Mouse (Mus musculus): ENCODE measurements around the gene Neurl3. TPM values are rescaled to one million over a fixed set of nuclear protein-coding genes. Genes with fewer than 3 reads are reported as not detected.

Gene Neurl3
- total and polyA plus RNA-seq, 2 experiments = 3.3 to 5.3 TPM

DNA sequence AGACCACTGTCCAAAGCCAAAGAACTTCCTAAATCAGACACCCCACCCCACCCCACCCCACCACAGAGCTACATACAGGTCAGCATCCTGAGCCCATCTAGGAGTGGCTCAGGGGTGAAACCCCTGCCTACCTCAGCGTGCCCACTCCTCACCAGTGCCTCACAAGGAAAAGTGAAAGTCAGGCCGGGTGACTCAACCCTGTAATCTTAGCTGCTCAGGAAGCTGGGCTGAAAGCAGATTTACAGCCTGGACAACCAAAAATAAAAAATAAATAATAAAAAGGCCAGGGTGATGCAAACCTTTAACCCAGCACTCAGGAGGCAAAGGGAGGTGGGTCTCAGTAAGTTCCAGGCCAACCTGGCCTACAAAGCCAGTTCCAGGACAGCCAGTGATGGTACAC is 38.6 kb downstream of the Neurl3 start:
- peaks cover 40% of the 10 kb centered on the region for H3K79me2 ChIP-seq (ENCODE audit: control insufficient read depth, insufficient read depth, low read length)
- peaks cover 14% of the 10 kb centered on the region for H3K36me3 ChIP-seq (ENCODE audit: control insufficient read depth, insufficient read depth, low read length)
- H3K27ac ChIP-seq (replicated peaks; ENCODE audit: insufficient read depth, low read depth, low read length) = no peak overlapping the region
- no peak overlapping the region for H3K9ac ChIP-seq (ENCODE audit: low read depth, low read length)
- WGBS = 83% methylated on average over 2 of the region's 2 CpGs
- no peak for DNase-seq (ENCODE audit: extremely low read depth, low read depth, low spot score)
- no peak overlapping the region for H3K4me3 ChIP-seq (ENCODE audit: insufficient read depth, low read depth, low read length)
- no peaks in the 10 kb centered on the region for H3K27me3 ChIP-seq (ENCODE audit: control insufficient read depth, insufficient read depth, low read length)
- TF ChIP-seq POLR2A (IDR thresholded peaks at IDR 0.05; ENCODE audit: extremely low read depth, insufficient read depth, low read length) = no peak
- H3K4me1 ChIP-seq (ENCODE audit: control insufficient read depth, insufficient read depth, low read length) = no peaks in the 10 kb centered on the region; the same call in 1 of the 2 replicates

DNA sequence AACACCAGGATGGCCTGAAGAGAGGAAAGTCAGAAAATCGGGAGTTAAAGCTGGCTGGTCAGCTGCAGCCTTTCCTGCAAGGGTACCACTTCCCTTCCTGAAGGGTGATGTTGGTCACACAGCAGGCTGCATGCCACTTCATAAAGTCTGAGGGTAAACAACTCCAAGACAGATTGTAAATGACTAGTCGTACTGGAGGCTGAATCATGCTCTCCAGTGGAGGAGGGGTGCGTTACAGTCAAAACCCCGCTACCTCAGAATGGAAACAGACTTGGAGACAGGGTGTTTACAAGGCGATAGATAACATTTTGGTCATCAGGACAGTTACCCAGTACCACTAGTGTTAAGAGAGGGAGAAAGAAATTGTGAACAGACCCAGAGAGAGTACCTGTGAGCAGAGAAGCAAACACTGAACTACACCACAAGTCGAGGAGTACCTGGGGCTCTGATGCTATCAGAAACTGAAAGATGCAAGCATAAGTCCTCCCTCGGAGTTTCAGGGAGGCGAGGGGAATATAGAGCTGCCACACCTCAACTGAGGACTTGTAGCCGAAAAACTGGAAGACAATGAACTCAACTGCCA is 39.3 kb downstream of the Neurl3 start:
- no peak for DNase-seq (ENCODE audit: extremely low read depth, low read depth, low spot score)
- H3K9ac ChIP-seq (ENCODE audit: low read depth, low read length) = no peak overlapping the region

DNA sequence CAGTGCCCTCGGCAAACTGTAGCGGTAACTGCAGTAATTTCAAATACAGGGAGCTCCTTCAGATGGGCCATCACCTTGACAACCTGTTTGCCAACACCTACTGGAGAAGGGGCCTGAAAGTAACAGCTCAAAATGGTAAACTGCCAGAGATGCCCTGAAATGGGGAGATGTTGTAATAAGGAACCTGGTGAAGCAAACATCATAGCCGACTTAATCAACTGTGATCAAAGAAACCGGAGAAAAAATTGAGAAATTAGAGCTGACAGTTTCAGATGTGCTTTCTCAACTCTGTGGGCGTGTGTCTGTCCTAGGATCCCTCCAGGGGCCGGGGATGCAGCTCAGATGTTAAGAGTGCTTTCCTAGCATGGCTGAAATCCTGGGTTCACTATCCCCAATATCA is 41.3 kb downstream of the Neurl3 start:
- Histone ChIP-seq H3K9ac (ENCODE audit: low read depth, low read length) (no peak overlapping the region), H3K4me1 (ENCODE audit: control insufficient read depth, insufficient read depth, low read length) (no peaks in the 10 kb centered on the region; the same call in 1 of the 2 replicates), H3K36me3 (ENCODE audit: control insufficient read depth, insufficient read depth, low read length) (peaks cover 28% of the 10 kb centered on the region), H3K4me3 (ENCODE audit: insufficient read depth, low read depth, low read length) (no peak overlapping the region), H3K27me3 (ENCODE audit: control insufficient read depth, insufficient read depth, low read length) (no peaks in the 10 kb centered on the region), H3K79me2 (ENCODE audit: control insufficient read depth, insufficient read depth, low read length) (peaks cover 19% of the 10 kb centered on the region; the same call in 1 of the 2 replicates), H3K27ac (replicated peaks; ENCODE audit: insufficient read depth, low read depth, low read length) (no peak overlapping the region)
- no peak for DNase-seq (ENCODE audit: extremely low read depth, low read depth, low spot score)
- 74% methylated on average over 6 of the region's 6 CpGs for WGBS
- TF ChIP-seq POLR2A (IDR thresholded peaks at IDR 0.05; ENCODE audit: extremely low read depth, insufficient read depth, low read length) = no peak
- TF ChIP-seq CTCF (IDR thresholded peaks at IDR 0.05; ENCODE audit: low read depth, low read length) = no peak

More for the DNA sequence above, 39.3 kb downstream of the Neurl3 start:
- Histone ChIP-seq H3K27me3 (ENCODE audit: control insufficient read depth, insufficient read depth, low read length) (no peaks in the 10 kb centered on the region), H3K79me2 (ENCODE audit: control insufficient read depth, insufficient read depth, low read length) (peaks cover 34% of the 10 kb centered on the region; the same call in 1 of the 2 replicates), H3K36me3 (ENCODE audit: control insufficient read depth, insufficient read depth, low read length) (peaks cover 18% of the 10 kb centered on the region), H3K4me3 (ENCODE audit: insufficient read depth, low read depth, low read length) (no peak overlapping the region), H3K4me1 (ENCODE audit: control insufficient read depth, insufficient read depth, low read length) (no peaks in the 10 kb centered on the region; the same call in 1 of the 2 replicates), H3K27ac (replicated peaks; ENCODE audit: insufficient read depth, low read depth, low read length) (no peak overlapping the region)
- WGBS = 79% methylated on average over 9 of the region's 9 CpGs
- TF ChIP-seq POLR2A (IDR thresholded peaks at IDR 0.05; ENCODE audit: extremely low read depth, insufficient read depth, low read length) = no peak
- TF ChIP-seq CTCF (IDR thresholded peaks at IDR 0.05; ENCODE audit: low read depth, low read length) = no peak

DNA sequence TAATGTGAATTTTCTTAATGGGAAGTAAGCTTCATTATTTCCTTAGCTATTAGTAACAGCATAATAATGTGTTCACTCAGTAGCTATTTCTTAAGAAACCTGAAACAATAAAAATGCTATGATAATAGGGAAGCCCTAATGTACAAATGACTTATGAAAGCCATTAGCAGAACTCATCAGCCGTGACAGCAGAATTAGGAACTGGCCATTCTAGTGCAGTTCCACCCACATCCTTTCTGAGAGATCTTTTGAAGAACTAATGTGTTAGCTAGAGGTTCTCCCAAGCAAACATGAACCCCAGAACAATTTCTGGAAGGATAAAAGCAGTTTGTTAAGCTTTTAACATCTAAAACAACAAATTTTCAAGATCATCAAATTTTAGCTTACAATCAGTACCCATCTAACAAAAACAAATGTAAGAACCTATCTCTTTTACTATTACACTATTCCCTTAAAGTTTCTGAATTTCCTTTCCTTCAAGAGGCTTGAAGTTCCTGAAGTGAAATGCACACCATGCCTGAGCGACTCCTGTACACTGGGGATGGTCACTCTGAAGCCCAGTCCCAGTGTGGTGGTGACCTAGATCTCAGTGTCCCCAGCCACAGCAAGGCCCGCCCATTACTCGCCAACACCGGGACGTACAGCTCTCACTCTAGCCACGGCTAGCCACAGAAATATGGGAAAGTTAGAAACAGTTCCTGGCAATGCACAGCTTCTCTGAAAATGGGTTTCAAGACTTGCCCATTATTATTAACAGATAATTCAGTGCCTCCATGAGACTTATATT is 43.4 kb downstream of the Neurl3 start:
- no peak overlapping the region for H3K27ac ChIP-seq (replicated peaks; ENCODE audit: insufficient read depth, low read depth, low read length)
- H3K36me3 ChIP-seq (ENCODE audit: control insufficient read depth, insufficient read depth, low read length) = peaks cover 42% of the 10 kb centered on the region
- H3K27me3 ChIP-seq (ENCODE audit: control insufficient read depth, insufficient read depth, low read length) = no peaks in the 10 kb centered on the region
- DNase-seq (ENCODE audit: extremely low read depth, low read depth, low spot score) = no peak
- no peaks in the 10 kb centered on the region; the same call in 1 of the 2 replicates for H3K4me1 ChIP-seq (ENCODE audit: control insufficient read depth, insufficient read depth, low read length)
- 88% methylated on average over 7 of the region's 7 CpGs for WGBS
- no peak for TF ChIP-seq CTCF (IDR thresholded peaks at IDR 0.05; ENCODE audit: low read depth, low read length)
- no peak for TF ChIP-seq POLR2A (IDR thresholded peaks at IDR 0.05; ENCODE audit: extremely low read depth, insufficient read depth, low read length)
- no peak overlapping the region for H3K4me3 ChIP-seq (ENCODE audit: insufficient read depth, low read depth, low read length)
- H3K79me2 ChIP-seq (ENCODE audit: control insufficient read depth, insufficient read depth, low read length) = peaks cover 7% of the 10 kb centered on the region; the same call in 1 of the 2 replicates
- no peak overlapping the region for H3K9ac ChIP-seq (ENCODE audit: low read depth, low read length)

DNA sequence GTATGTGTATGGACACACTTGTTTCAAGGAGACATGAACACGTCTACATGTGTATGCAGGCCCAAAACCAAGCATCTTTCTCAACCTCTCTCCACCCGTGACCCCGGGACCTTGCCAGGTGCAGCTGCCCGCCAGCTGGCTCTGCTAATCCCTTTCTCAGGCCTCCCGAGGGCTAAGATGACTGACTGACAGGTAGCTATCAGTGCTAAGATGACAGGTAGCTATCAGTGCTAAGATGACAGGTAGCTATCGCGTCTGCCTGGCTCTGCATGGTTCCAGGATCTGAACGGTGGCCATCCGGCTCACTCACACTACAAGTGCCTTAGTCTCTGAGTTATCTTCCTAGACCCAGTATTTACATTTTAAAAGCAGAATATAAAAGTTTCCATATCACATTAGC is 46.0 kb downstream of the Neurl3 start:
- Histone ChIP-seq H3K36me3 (ENCODE audit: control insufficient read depth, insufficient read depth, low read length) (peaks cover 51% of the 10 kb centered on the region), H3K9ac (ENCODE audit: low read depth, low read length) (no peak overlapping the region), H3K27ac (replicated peaks; ENCODE audit: insufficient read depth, low read depth, low read length) (no peak overlapping the region), H3K79me2 (ENCODE audit: control insufficient read depth, insufficient read depth, low read length) (peaks cover 3% of the 10 kb centered on the region; the same call in 1 of the 2 replicates), H3K27me3 (ENCODE audit: control insufficient read depth, insufficient read depth, low read length) (no peaks in the 10 kb centered on the region), H3K4me3 (ENCODE audit: insufficient read depth, low read depth, low read length) (no peak overlapping the region), H3K4me1 (ENCODE audit: control insufficient read depth, insufficient read depth, low read length) (no peaks in the 10 kb centered on the region)
- 68% methylated on average over 9 of the region's 9 CpGs for WGBS
- no peak for TF ChIP-seq POLR2A (IDR thresholded peaks at IDR 0.05; ENCODE audit: extremely low read depth, insufficient read depth, low read length)
- no peak for TF ChIP-seq CTCF (IDR thresholded peaks at IDR 0.05; ENCODE audit: low read depth, low read length)
- peak; percentile 14 for DNase-seq (ENCODE audit: extremely low read depth, low read depth, low spot score)

DNA sequence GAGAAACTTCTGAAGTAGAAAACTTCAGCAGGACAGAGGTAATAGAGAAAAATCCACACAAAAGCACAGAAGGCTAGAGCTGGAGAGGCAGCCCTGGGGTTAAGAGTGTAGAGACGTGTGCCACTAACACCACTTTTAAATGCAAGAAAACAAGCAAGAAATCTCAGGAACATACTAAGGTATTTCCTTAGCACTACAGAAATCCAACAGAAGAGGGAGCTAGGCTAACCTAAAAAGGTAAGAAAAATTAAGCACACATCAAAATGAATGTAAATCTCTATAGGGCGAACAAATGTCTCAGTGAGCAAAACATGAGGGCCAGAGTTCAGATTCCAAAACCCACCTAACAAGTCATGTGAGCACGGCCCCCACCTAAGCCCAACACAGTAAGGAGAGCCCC is 49.8 kb downstream of the Neurl3 start:
- H3K27ac ChIP-seq (replicated peaks; ENCODE audit: insufficient read depth, low read depth, low read length) = no peak overlapping the region
- H3K36me3 ChIP-seq (ENCODE audit: control insufficient read depth, insufficient read depth, low read length) = peaks cover 50% of the 10 kb centered on the region
- H3K79me2 ChIP-seq (ENCODE audit: control insufficient read depth, insufficient read depth, low read length) = peaks cover 7% of the 10 kb centered on the region
- WGBS = 88% methylated on average over 3 of the region's 3 CpGs
- H3K4me1 ChIP-seq (ENCODE audit: control insufficient read depth, insufficient read depth, low read length) = no peaks in the 10 kb centered on the region
- DNase-seq (ENCODE audit: extremely low read depth, low read depth, low spot score) = no peak
- no peak overlapping the region for H3K9ac ChIP-seq (ENCODE audit: low read depth, low read length)
- H3K27me3 ChIP-seq (ENCODE audit: control insufficient read depth, insufficient read depth, low read length) = no peaks in the 10 kb centered on the region
- H3K4me3 ChIP-seq (ENCODE audit: insufficient read depth, low read depth, low read length) = no peak overlapping the region
- TF ChIP-seq CTCF (IDR thresholded peaks at IDR 0.05; ENCODE audit: low read depth, low read length) (no peak), POLR2A (IDR thresholded peaks at IDR 0.05; ENCODE audit: extremely low read depth, insufficient read depth, low read length) (no peak)

Other genes with a start within 250 kb of the Neurl3 start
- gene Hs6st1, start 206.3 kb downstream of the Neurl3 start, total RNA-seq (2014; rRNA removed) = 40.2 and 43.7 TPM in 2 replicates
- 110 and 121 TPM in 2 replicates for gene Hs6st1, start 206.3 kb downstream of the Neurl3 start, polyA plus RNA-seq (2012; rRNA removed)
- gene Uggt1, start 30.0 kb downstream of the Neurl3 start, total RNA-seq (2014; rRNA removed) = 44.5 and 49.0 TPM in 2 replicates
- gene Uggt1, start 30.0 kb downstream of the Neurl3 start, polyA plus RNA-seq (2012; rRNA removed) = 11.6 and 12.6 TPM in 2 replicates
- 0.67 and 1.7 TPM in 2 replicates for gene Arid5a, start 33.1 kb upstream of the Neurl3 start, total RNA-seq (2014; rRNA removed)
- gene Arid5a, start 33.1 kb upstream of the Neurl3 start, polyA plus RNA-seq (2012; rRNA removed) = 1.7 and 3.8 TPM in 2 replicates
- gene Kansl3, start 94.5 kb upstream of the Neurl3 start, total RNA-seq (2014; rRNA removed) = 14.9 and 21.7 TPM in 2 replicates
- 20.8 and 25.4 TPM in 2 replicates for gene Kansl3, start 94.5 kb upstream of the Neurl3 start, polyA plus RNA-seq (2012; rRNA removed)
- not detected in 2 replicates for gene Fer1l5, start 97.6 kb upstream of the Neurl3 start, total RNA-seq (2014; rRNA removed)
- gene Fer1l5, start 97.6 kb upstream of the Neurl3 start, polyA plus RNA-seq (2012; rRNA removed) = not detected in 2 replicates
- gene Lman2l, start 170.6 kb upstream of the Neurl3 start, total RNA-seq (2014; rRNA removed) = 5.1 and 7.9 TPM in 2 replicates
- 7.7 and 9.3 TPM in 2 replicates for gene Lman2l, start 170.6 kb upstream of the Neurl3 start, polyA plus RNA-seq (2012; rRNA removed)
- 2.3 and 3.9 TPM in 2 replicates for gene Cnnm4, start 196.9 kb upstream of the Neurl3 start, total RNA-seq (2014; rRNA removed)
- 2.4 and 2.7 TPM in 2 replicates for gene Cnnm4, start 196.9 kb upstream of the Neurl3 start, polyA plus RNA-seq (2012; rRNA removed)
- gene Cnnm3, start 237.2 kb upstream of the Neurl3 start, total RNA-seq (2014; rRNA removed) = 4.4 and 6.8 TPM in 2 replicates
- gene Cnnm3, start 237.2 kb upstream of the Neurl3 start, polyA plus RNA-seq (2012; rRNA removed) = 11.3 and 14.1 TPM in 2 replicates